Mouse (Mus musculus) thymus, adult 2 months (tissue): ENCODE data around the gene Srgap3. TPM values are rescaled to one million over a fixed set of nuclear protein-coding genes. Genes with fewer than 3 reads are reported as not detected.

Experiments used
- DNase-seq: peaks from one replicate; pipeline ENCODE4 v3.0.0; 2021
- H3K27ac ChIP-seq: fragments of 200-500 bp; 2 replicates; pipeline ENCODE4 v1.5.1; 2012; ENCODE audit warnings: low read length, control low read depth; ENCODE audit not compliant: control insufficient read depth, insufficient read depth
- H3K27me3 ChIP-seq: fragments of 200-500 bp; 2 replicates; pipeline ENCODE4 v1.6.1; 2012; ENCODE audit warnings: mild to moderate bottlenecking, low read length, moderate library complexity, mixed read lengths; ENCODE audit not compliant: control insufficient read depth, insufficient read depth
- H3K36me3 ChIP-seq: fragments of 200-500 bp; 2 replicates; pipeline ENCODE4 v1.6.1; 2012; ENCODE audit warnings: mild to moderate bottlenecking, low read length, moderate library complexity; ENCODE audit not compliant: control insufficient read depth, insufficient read depth
- H3K4me1 ChIP-seq: fragments of 200-500 bp; replicated peaks from 2 replicates; pipeline ENCODE4 v1.6.1; 2012; ENCODE audit warnings: low read length; ENCODE audit not compliant: control insufficient read depth, insufficient read depth
- H3K4me3 ChIP-seq: fragments of 200-500 bp; 2 replicates; pipeline ENCODE4 v1.5.1; 2012; ENCODE audit warnings: mild to moderate bottlenecking, low read length, control low read depth, moderate library complexity; ENCODE audit not compliant: control insufficient read depth, insufficient read depth
- CTCF ChIP-seq: fragments of 200-500 bp; IDR thresholded peaks from 2 replicates; pipeline ENCODE4 v1.5.1; 2012; ENCODE audit warnings: mild to moderate bottlenecking, control low read depth, low read length, moderate library complexity, borderline replicate concordance; ENCODE audit not compliant: control insufficient read depth, poor library complexity, insufficient read depth; ENCODE audit errors: extremely low read depth
- POLR2A ChIP-seq: fragments of 200-500 bp; IDR thresholded peaks from 2 replicates; pipeline ENCODE4 v1.6.1; 2012; ENCODE audit warnings: mild to moderate bottlenecking, low read length, control low read depth, moderate library complexity; ENCODE audit not compliant: control insufficient read depth, poor library complexity, insufficient read depth; ENCODE audit errors: extremely low read depth
- WGBS: fragments of 180-500 bp; shearing (Covaris S2); methylation state at CpG from one replicate; pipeline ENCODE4 v1.1.7; 2018; 5-methylcytosine and 5-hydroxymethylcytosine counted together
- polyA plus RNA-seq: library from polyadenylated mRNA; depleted of rRNA; stranded (reverse); fragments of >200 nt; gene quantifications from 2 replicates; pipeline ENCODE4 v1.2.3, GENCODE M21; 2012

Srgap3 gene
- polyA plus RNA-seq, 1 experiment = 3.8 TPM

DNA sequence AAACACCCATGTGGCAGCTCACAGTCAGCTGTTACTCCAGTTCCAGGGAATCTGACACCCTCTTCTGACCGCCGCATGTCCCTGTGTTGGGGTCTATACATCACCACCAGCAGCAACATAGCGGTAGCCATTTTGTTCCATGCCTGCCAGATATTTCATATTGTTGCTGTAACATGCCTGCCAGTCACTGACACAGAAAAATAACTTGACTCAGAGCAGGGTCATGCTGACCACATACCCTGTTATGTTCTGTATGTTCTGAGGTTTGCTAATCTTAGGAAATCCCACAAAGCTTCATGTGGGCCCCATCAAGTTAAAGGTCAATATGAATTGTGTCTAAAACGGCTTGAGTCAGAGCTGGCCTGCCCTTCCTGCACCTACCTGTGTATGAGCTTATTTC, 30.2 kb upstream of the Srgap3 start:
- H3K27me3 ChIP-seq = no peaks in the 10 kb centered on the region
- H3K4me3 ChIP-seq = no peak overlapping the region
- TF ChIP-seq CTCF (no peak), POLR2A (no peak)
- H3K27ac ChIP-seq = no peak overlapping the region
- H3K4me1 ChIP-seq = peaks cover 3% of the 10 kb centered on the region
- 97% methylated on average over 4 of the region's 4 CpGs for WGBS
- DNase-seq = no peak
- no peaks in the 10 kb centered on the region for H3K36me3 ChIP-seq

DNA sequence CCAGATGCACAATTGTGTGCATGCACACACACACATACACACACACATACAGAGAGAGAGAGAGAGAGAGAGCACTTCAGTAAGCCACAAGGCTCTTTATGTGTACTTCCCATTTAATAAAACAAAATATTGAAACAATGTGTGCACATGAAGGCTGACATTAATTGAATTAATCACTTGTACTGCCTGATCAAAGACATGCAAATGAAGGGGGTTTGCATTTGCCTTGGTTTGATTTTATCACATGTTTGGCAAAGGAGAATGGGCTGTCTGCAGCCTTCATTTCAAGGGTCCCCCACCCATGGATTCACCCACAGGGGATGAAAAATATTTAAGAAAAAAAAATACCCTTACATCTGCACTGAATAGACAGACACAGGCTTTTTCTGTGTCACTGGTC, 29.5 kb upstream of the Srgap3 start:
- H3K27ac ChIP-seq = no peak overlapping the region
- no peak for DNase-seq

DNA sequence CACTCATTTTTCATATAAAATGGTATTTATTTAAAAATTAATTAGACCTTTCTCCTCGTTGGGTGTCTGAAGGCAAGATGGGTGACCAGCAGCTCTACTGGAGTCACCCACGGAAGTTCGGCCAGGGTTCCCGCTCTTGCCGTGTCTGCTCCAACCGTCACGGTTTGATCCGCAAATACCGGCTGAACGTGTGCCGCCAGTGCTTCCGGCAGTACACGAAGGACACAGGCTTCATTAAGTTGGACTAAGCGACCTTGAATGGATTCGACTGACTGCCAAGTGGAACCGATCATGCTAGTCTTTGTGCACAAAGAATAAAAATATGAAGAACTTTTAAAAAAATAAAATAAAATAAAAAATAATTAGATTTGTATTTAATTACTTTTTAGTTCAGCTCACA, 29.1 kb upstream of the Srgap3 start:
- WGBS = 96% methylated on average over 16 of the region's 16 CpGs
- Histone ChIP-seq H3K4me3 (no peak overlapping the region), H3K36me3 (no peaks in the 10 kb centered on the region), H3K27ac (no peak overlapping the region), H3K4me1 (peaks cover 3% of the 10 kb centered on the region), H3K27me3 (no peaks in the 10 kb centered on the region)
- DNase-seq = no peak
- TF ChIP-seq POLR2A (no peak), CTCF (no peak)

More for the DNA sequence above, 29.5 kb upstream of the Srgap3 start:
- H3K27me3 ChIP-seq = no peaks in the 10 kb centered on the region
- peaks cover 3% of the 10 kb centered on the region for H3K4me1 ChIP-seq
- TF ChIP-seq CTCF (no peak), POLR2A (no peak)
- no peaks in the 10 kb centered on the region for H3K36me3 ChIP-seq
- no peak overlapping the region for H3K4me3 ChIP-seq

DNA sequence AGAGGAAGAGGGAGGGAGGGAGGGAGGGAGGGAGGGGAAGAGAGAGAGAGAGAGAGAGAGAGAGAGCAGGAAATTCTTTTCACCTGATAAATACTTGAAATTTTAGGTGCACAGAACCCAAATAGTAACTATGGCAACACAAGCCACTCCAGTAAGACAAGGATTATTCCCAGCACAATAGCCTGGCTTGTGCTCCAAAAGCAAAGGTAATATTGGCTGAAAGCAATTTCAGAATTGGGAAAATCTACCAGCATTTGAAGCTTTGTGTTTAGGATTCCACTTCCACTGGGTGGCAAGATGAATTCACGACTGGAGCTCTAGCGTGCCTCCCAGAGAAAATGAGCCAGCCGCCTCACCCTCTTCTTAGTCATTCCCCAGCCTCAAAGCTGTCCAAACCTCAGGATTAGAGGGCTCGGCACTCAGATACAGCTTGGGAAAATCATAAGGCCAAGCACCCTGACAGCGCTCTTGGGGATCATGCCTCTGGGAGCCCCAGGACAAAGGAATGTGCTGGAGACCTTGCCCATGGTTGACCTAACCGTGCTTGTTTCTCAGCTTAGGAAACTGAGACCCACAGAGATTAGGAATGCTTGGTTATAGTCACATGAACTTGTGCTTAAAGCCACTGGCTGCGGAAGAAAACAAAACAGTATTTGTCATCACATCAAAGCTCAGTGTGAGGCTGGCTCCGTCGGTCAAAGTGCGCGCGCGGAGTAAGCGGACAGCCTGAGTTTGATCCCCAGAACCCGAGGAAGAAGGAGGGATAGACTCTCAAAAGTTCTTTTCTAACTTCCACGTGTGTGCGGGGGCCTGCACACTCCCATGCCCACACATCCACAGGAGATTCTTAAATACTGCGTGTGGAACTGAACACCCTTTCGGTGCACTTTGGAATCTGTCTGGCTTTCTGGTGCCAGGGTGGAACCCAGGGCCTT, 27.0 kb upstream of the Srgap3 start:
- H3K4me3 ChIP-seq = no peak overlapping the region
- no peak for DNase-seq
- 95% methylated on average over 19 of the region's 19 CpGs for WGBS
- TF ChIP-seq CTCF (no peak), POLR2A (no peak)
- H3K36me3 ChIP-seq = no peaks in the 10 kb centered on the region
- no peak overlapping the region for H3K27ac ChIP-seq
- peaks cover 3% of the 10 kb centered on the region for H3K4me1 ChIP-seq
- no peaks in the 10 kb centered on the region for H3K27me3 ChIP-seq

DNA sequence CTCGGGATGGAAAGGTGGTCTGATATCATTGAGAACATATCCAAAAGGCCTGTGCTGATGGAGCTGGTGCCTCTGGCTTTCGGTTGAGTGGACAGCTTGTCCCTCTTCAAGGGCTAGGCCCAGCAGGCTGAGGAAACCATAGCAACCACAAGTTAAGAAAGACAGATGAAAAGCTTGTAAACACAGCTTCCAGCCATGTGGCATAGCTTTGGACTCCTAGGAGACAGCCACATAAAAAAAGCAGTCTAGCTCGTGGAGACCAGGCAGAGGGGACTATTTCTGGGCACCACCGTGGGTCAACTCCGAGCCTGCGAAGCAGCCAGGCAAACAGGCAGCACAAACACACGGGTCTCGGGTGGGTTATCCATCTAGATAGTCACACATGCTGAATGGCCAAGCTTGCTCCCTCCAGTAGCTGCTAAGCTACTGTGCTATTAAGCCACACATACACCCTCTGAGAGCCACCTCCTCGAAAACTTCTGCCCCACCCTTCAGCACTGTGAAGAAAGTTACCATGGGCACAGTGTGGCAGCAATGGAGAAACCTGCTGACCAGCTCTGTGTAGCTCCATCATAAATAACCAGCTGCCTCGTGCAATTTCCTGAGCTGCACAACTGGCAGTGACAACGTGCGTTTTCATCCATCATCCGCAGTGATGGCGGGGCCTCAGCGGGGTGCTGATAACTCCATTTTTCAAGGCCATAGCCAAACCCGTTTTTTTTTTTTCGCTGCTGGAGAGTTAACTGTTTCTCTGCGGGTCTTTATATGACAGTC, 26.0 kb upstream of the Srgap3 start:
- H3K4me1 ChIP-seq = peaks cover 8% of the 10 kb centered on the region
- H3K27ac ChIP-seq = no peak overlapping the region
- no peaks in the 10 kb centered on the region for H3K36me3 ChIP-seq
- no peaks in the 10 kb centered on the region for H3K27me3 ChIP-seq
- no peak overlapping the region for H3K4me3 ChIP-seq
- no peak for DNase-seq
- WGBS = 57% methylated on average over 18 of the region's 18 CpGs
- TF ChIP-seq CTCF = no peak
- TF ChIP-seq POLR2A = no peak

DNA sequence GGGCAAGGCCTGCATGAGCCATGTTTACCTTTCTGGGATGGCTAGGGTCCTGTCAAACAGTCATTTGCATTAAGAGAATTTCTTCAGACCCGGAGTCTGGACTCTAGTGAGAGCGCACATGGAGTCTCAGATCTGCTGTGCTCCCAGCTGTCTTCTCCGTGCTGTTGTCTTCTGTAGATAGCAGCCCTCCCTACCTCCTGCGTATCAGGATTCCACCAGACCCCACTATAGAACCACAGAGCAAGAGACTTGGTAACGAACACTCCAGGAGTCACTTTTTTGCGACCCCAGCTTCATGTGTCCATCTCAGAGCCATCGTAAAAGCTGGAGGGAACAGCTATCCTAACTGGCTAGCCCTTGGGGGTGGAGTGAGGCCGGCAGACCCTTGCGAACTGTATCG, 25.1 kb upstream of the Srgap3 start:
- no peak overlapping the region for H3K27ac ChIP-seq
- H3K4me3 ChIP-seq = no peak overlapping the region
- H3K36me3 ChIP-seq = no peaks in the 10 kb centered on the region
- DNase-seq = no peak
- peaks cover 15% of the 10 kb centered on the region for H3K4me1 ChIP-seq
- 97% methylated on average over 10 of the region's 10 CpGs for WGBS
- no peak for TF ChIP-seq POLR2A
- TF ChIP-seq CTCF = no peak
- H3K27me3 ChIP-seq = no peaks in the 10 kb centered on the region
